Mouse (Mus musculus): Measurements from ENCODE around the gene Zfp74.

DNA sequence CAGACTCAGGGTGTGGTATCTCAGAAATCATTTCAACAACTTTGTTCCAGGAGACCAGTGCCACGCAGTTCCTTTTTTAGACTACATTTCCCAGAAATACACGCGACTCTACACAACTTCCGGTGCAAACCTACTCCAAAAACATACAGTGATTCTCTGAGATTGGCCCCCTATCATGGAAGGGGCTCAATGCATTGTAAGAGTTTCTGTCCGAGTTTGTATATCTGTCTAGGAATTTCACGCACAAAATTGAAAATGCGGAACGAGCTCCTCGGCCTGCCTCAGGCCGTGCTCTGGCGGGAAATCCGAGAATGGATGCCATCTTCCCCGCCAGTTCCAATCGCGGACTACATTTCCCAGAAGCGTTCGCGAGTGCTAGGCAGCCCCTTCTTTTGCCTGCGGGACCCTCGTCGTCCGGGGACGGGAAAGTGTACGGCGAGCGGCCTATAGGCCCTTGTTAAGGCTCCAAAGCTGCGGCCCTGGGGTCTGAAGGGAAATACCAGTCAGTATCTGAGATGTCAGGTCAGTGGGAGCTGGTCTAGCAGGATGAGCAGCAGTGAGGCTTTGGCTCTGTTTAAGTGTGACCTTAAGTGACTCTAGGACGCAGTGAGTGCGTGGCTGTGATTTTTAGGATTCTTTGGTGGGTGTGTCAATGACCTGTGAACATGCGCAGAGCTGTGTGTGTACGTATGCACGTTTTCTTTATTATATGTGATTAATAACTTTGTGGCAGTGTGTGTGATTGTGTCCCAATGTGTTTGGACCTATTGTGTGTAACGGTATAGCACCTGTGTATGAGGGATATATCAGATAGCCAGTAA lies 45.5 kb downstream of the Zfp74 start, which contains the start of gene Zfp383:
- TF ChIP-seq CTCF (conservative IDR thresholded peaks at IDR 0.05; ENCODE audit: low read length): no peak
- TF ChIP-seq POU5F1 (IDR thresholded peaks at IDR 0.05; ENCODE audit: borderline replicate concordance, low read length): no peak

Measured in E14TG2a.4 (cell line).